Comparison of ENCODE assay signal across 25 mouse cellular contexts in genomic region chr4:141350015-141350414, GRCm38 (mm10). TPM values are rescaled to one million over a fixed set of nuclear protein-coding genes. Genes with fewer than 3 reads are reported as not detected.
A peak's percentile ranks its signal among the peaks of the same experiment; 100 is the strongest.
DNase-seq lines count a peak whose midpoint lies in the region; ATAC-seq and TF ChIP-seq lines count a peak whose summit lies in the region.
"Had no signal": no experiment of that assay in that cellular context is flagged by ENCODE, and none has a peak within 500 bp of the region (broad histone marks: within the 10 kb centered on the region; RNA-seq: fewer than 3 reads in every experiment).

No protein-coding gene starts in this region.

- no peak overlapping the region for H3K4me3 ChIP-seq in kidney, embryonic 16.5 days (ENCODE audit: low read length)
- no peak overlapping the region for H3K4me3 ChIP-seq in kidney, embryonic 14.5 days (ENCODE audit: low read length)
- no peak overlapping the region for H3K4me3 ChIP-seq in limb, embryonic 10.5 days
- no peak overlapping the region for H3K4me3 ChIP-seq in stomach, postnatal 0 days (ENCODE audit: low read depth, low read length)
- H3K4me3 ChIP-seq: embryonic facial prominence, embryonic 12.5 days; forebrain, embryonic 15.5 days; hindbrain, embryonic 12.5 days had no signal

- H3K4me1 ChIP-seq in kidney, embryonic 16.5 days (ENCODE audit: insufficient read depth, low read length): peaks cover 38% of the 10 kb centered on the region
- H3K4me1 ChIP-seq in kidney, embryonic 14.5 days (ENCODE audit: control insufficient read depth, insufficient read depth, low read length): peaks cover 23% of the 10 kb centered on the region
- H3K4me1 ChIP-seq in limb, embryonic 10.5 days: peaks cover 37% of the 10 kb centered on the region
- H3K4me1 ChIP-seq in stomach, postnatal 0 days (replicated peaks; ENCODE audit: control insufficient read depth, insufficient read depth): no peaks in the 10 kb centered on the region
- H3K4me1 ChIP-seq: forebrain, embryonic 15.5 days had no signal

- no peak overlapping the region for H3K27ac ChIP-seq in kidney, embryonic 16.5 days (ENCODE audit: low read length)
- no peak overlapping the region for H3K27ac ChIP-seq in kidney, embryonic 14.5 days (ENCODE audit: low read depth, low read length)
- H3K27ac ChIP-seq in limb, embryonic 10.5 days: peak overlapping the region; percentile 21; the same call in 1 of the 2 replicates
- peak overlapping the region; percentile 61; the same call in 1 of the 2 replicates for H3K27ac ChIP-seq in stomach, postnatal 0 days (replicated peaks)
- H3K27ac ChIP-seq: embryonic facial prominence, embryonic 12.5 days; forebrain, embryonic 15.5 days; hindbrain, embryonic 12.5 days had no signal

- 0 out of 2 replicates have a peak, but pooled peaks have one; percentile 16 for ATAC-seq in kidney, embryonic 16.5 days (ENCODE audit: low FRiP score, low TSS enrichment)
- ATAC-seq in kidney, embryonic 14.5 days (ENCODE audit: low FRiP score, low TSS enrichment): no peak
- no peak for ATAC-seq in stomach, postnatal 0 days (ENCODE audit: low FRiP score, low TSS enrichment)
- ATAC-seq: forebrain, embryonic 15.5 days; hindbrain, embryonic 16.5 days; inflammation-experienced regulatory T-cells, adult 6 months had no signal

- TF ChIP-seq EP300 in stomach, postnatal 0 days (optimal IDR thresholded peaks at IDR 0.05): no peak

- no peak for TF ChIP-seq CTCF in stomach, postnatal 0 days (IDR thresholded peaks at IDR 0.05; ENCODE audit: low read depth)

- H3K27me3 ChIP-seq in kidney, embryonic 16.5 days (ENCODE audit: insufficient read depth, low read length): no peaks in the 10 kb centered on the region
- no peaks in the 10 kb centered on the region for H3K27me3 ChIP-seq in kidney, embryonic 14.5 days (ENCODE audit: control insufficient read depth, insufficient read depth, low read length)
- H3K27me3 ChIP-seq in limb, embryonic 10.5 days (ENCODE audit: low read depth, poor library complexity, severe bottlenecking): no peaks in the 10 kb centered on the region
- no peaks in the 10 kb centered on the region for H3K27me3 ChIP-seq in stomach, postnatal 0 days (ENCODE audit: control insufficient read depth, insufficient read depth, low read length)
- H3K27me3 ChIP-seq: embryonic facial prominence, embryonic 12.5 days; forebrain, embryonic 15.5 days had no signal

- no peaks in the 10 kb centered on the region for H3K9me3 ChIP-seq in kidney, embryonic 16.5 days (ENCODE audit: low read length)
- H3K9me3 ChIP-seq in kidney, embryonic 14.5 days (ENCODE audit: control insufficient read depth, low read length): no peaks in the 10 kb centered on the region
- H3K9me3 ChIP-seq in limb, embryonic 10.5 days (replicated peaks): no peaks in the 10 kb centered on the region
- H3K9me3 ChIP-seq in stomach, postnatal 0 days (ENCODE audit: control insufficient read depth, low read length): no peaks in the 10 kb centered on the region
- H3K9me3 ChIP-seq: embryonic facial prominence, embryonic 12.5 days; forebrain, embryonic 15.5 days; hindbrain, embryonic 12.5 days had no signal

- H3K4me2 ChIP-seq in kidney, embryonic 16.5 days (replicated peaks; ENCODE audit: low read depth, low read length): no peak overlapping the region
- H3K4me2 ChIP-seq in kidney, embryonic 14.5 days (replicated peaks; ENCODE audit: low read depth, low read length): no peak overlapping the region
- H3K4me2 ChIP-seq in stomach, postnatal 0 days (replicated peaks; ENCODE audit: low read depth): no peak overlapping the region
- H3K4me2 ChIP-seq: embryonic facial prominence, embryonic 12.5 days; forebrain, embryonic 15.5 days; hindbrain, embryonic 12.5 days had no signal

- whole genome bisulfite sequencing in kidney, embryonic 16.5 days: 72% methylated on average over 12 of the region's 12 CpGs
- WGBS in kidney, embryonic 14.5 days: 68% methylated on average over 12 of the region's 12 CpGs
- 86% methylated on average over 12 of the region's 12 CpGs for WGBS in limb, embryonic 10.5 days
- 61% methylated on average over 12 of the region's 12 CpGs for WGBS in stomach, postnatal 0 days

- peak; percentile 29 to 37 for DNase-seq in urinary bladder, postnatal 36 days (ENCODE audit: low spot score in 2 of 2)
- DNase-seq in urinary bladder, postnatal 4 days (ENCODE audit: low spot score in 2 of 2): no peak
- no peak for DNase-seq in limb, embryonic 10.5 days (ENCODE audit: low spot score)
- DNase-seq in stomach, postnatal 0 days (ENCODE audit: low spot score): no peak
- no peak for DNase-seq in adrenal gland, postnatal 36 days
- no peak for DNase-seq in spleen, postnatal 4 days (ENCODE audit: low spot score in 2 of 2)
- DNase-seq: adrenal gland, adult 8-10 months; cerebellum, adult 11 months; cerebellum, adult 8-10 months; cerebellum, postnatal 14 days; embryo, embryonic 11 days; gastrocnemius, postnatal 25 days; heart, postnatal 10 days; heart, postnatal 4 days had no signal

- no peak overlapping the region for H3K9ac ChIP-seq in kidney, embryonic 16.5 days (replicated peaks; ENCODE audit: low read length)
- H3K9ac ChIP-seq in kidney, embryonic 14.5 days (ENCODE audit: low read depth, low read length): no peak overlapping the region
- no peak overlapping the region for H3K9ac ChIP-seq in stomach, postnatal 0 days (ENCODE audit: low read length)
- H3K9ac ChIP-seq: embryonic facial prominence, embryonic 12.5 days; forebrain, embryonic 15.5 days; hindbrain, embryonic 12.5 days had no signal

- no peaks in the 10 kb centered on the region for H3K36me3 ChIP-seq in kidney, embryonic 16.5 days (ENCODE audit: insufficient read depth, low read length)
- H3K36me3 ChIP-seq in kidney, embryonic 14.5 days (ENCODE audit: control insufficient read depth, insufficient read depth, low read length): no peaks in the 10 kb centered on the region
- H3K36me3 ChIP-seq in limb, embryonic 10.5 days: no peaks in the 10 kb centered on the region
- H3K36me3 ChIP-seq in stomach, postnatal 0 days (ENCODE audit: control insufficient read depth, insufficient read depth, low read length): no peaks in the 10 kb centered on the region
- H3K36me3 ChIP-seq: embryonic facial prominence, embryonic 12.5 days; forebrain, embryonic 15.5 days; hindbrain, embryonic 12.5 days had no signal

RNA-seq across cellular contexts. Expression of gene Fam131c, which starts 18.0 kb away (rescaled TPM):
- 3.0 and 3.1 TPM in 2 replicates for polyA plus RNA-seq in kidney, embryonic 16.5 days (2015; fragmentation: Nextera tagmentation; extraction: Ambion mirVana)
- 1.9 and 2.5 TPM in 2 replicates for polyA plus RNA-seq in kidney, embryonic 14.5 days (2014; fragmentation: Nextera tagmentation; extraction: Ambion mirVana)
- polyA plus RNA-seq in limb, embryonic 10.5 days (2016; fragmentation: Nextera tagmentation; extraction: Ambion mirVana): 0.14 and 0.29 TPM in 2 replicates
- polyA plus RNA-seq in stomach, postnatal 0 days (2015; fragmentation: Nextera tagmentation; extraction: Ambion mirVana): 3.4 and 3.6 TPM in 2 replicates
- total RNA-seq in adrenal gland, postnatal 36 days (2021): 1 to 10 TPM; 1.8 to 2.7 TPM
- total RNA-seq: CH12.LX; common myeloid progenitor, adult 5-6 weeks; granulocyte monocyte progenitor cell, adult 5-6 weeks had no signal
- polyA plus RNA-seq: inflammation-experienced regulatory T-cells, adult 6 months had no signal

RNA-seq across cellular contexts. Expression of gene Clcnka, which starts 48.5 kb away (rescaled TPM):
- polyA plus RNA-seq in kidney, embryonic 16.5 days (2015; fragmentation: Nextera tagmentation; extraction: Ambion mirVana): 14.7 and 17.8 TPM in 2 replicates
- polyA plus RNA-seq in kidney, embryonic 14.5 days (2014; fragmentation: Nextera tagmentation; extraction: Ambion mirVana): 2.0 and 3.9 TPM in 2 replicates
- 0.13 and 0.19 TPM in 2 replicates for polyA plus RNA-seq in limb, embryonic 10.5 days (2016; fragmentation: Nextera tagmentation; extraction: Ambion mirVana)
- polyA plus RNA-seq in stomach, postnatal 0 days (2015; fragmentation: Nextera tagmentation; extraction: Ambion mirVana): 0.08 TPM in 1 of 2 replicates, not detected in the other
- not detected for total RNA-seq in adrenal gland, postnatal 36 days (2021)
- total RNA-seq: adrenal gland, adult 8-10 months; CH12.LX; common myeloid progenitor, adult 5-6 weeks; granulocyte monocyte progenitor cell, adult 5-6 weeks; heart, postnatal 10 days; heart, postnatal 4 days had no signal
- polyA plus RNA-seq: forebrain, embryonic 15.5 days; heart, embryonic 14.5 days; inflammation-experienced regulatory T-cells, adult 6 months had no signal

RNA-seq across cellular contexts. Expression of gene Epha2, which starts 49.0 kb away (rescaled TPM):
- polyA plus RNA-seq in kidney, embryonic 16.5 days (2015; fragmentation: Nextera tagmentation; extraction: Ambion mirVana): 8.3 and 8.6 TPM in 2 replicates
- polyA plus RNA-seq in kidney, embryonic 14.5 days (2014; fragmentation: Nextera tagmentation; extraction: Ambion mirVana): 3.7 and 3.9 TPM in 2 replicates
- 4.6 and 5.6 TPM in 2 replicates for polyA plus RNA-seq in limb, embryonic 10.5 days (2016; fragmentation: Nextera tagmentation; extraction: Ambion mirVana)
- 3.9 and 4.9 TPM in 2 replicates for polyA plus RNA-seq in stomach, postnatal 0 days (2015; fragmentation: Nextera tagmentation; extraction: Ambion mirVana)
- 10 to 100 TPM; 14.4 to 23.6 TPM for total RNA-seq in adrenal gland, postnatal 36 days (2021)
- polyA plus RNA-seq: inflammation-experienced regulatory T-cells, adult 6 months had no signal

Comparison
In these comparisons a context has a peak if more than half of its experiments do, and no peak if none do; other contexts are left out.
1. DNase-seq: peak in urinary bladder, postnatal 36 days (2 of 2); none in urinary bladder, postnatal 4 days (0 of 2), limb, embryonic 10.5 days (single experiment), stomach, postnatal 0 days (single experiment), adrenal gland, postnatal 36 days (0 of 2) and spleen, postnatal 4 days (0 of 2).
2. H3K27ac ChIP-seq: peak in limb, embryonic 10.5 days (single experiment) and stomach, postnatal 0 days (single experiment); none in kidney, embryonic 16.5 days (single experiment) and kidney, embryonic 14.5 days (single experiment).